Mouse (Mus musculus) myocyte (in vitro differentiated cells): ENCODE results near the gene Ufd1.

Source experiments
- E2F4 ChIP-seq: IDR thresholded peaks from one replicate; pipeline ENCODE4 v1.6.1; 2011; ENCODE audit warnings: mild to moderate bottlenecking, control low read depth, moderate library complexity; ENCODE audit not compliant: insufficient read depth
- POLR2A ChIP-seq: IDR thresholded peaks from one replicate; pipeline ENCODE4 v1.6.1; 2011; ENCODE audit warnings: low read depth, mild to moderate bottlenecking, control low read depth, moderate library complexity; ENCODE audit not compliant: insufficient read length
- SRF ChIP-seq: IDR thresholded peaks from one replicate; pipeline ENCODE4 v1.6.1; 2011; ENCODE audit warnings: low read depth; ENCODE audit not compliant: control insufficient read depth, insufficient read length
- TCF12 ChIP-seq: IDR thresholded peaks from one replicate; pipeline ENCODE4 v1.6.1; 2011; ENCODE audit warnings: mild to moderate bottlenecking, control low read depth; ENCODE audit not compliant: poor library complexity, insufficient read depth, severe bottlenecking
- USF1 ChIP-seq: IDR thresholded peaks from one replicate; pipeline ENCODE4 v1.6.1; 2011; ENCODE audit warnings: low read depth, mild to moderate bottlenecking, control low read depth, moderate library complexity

DNA sequence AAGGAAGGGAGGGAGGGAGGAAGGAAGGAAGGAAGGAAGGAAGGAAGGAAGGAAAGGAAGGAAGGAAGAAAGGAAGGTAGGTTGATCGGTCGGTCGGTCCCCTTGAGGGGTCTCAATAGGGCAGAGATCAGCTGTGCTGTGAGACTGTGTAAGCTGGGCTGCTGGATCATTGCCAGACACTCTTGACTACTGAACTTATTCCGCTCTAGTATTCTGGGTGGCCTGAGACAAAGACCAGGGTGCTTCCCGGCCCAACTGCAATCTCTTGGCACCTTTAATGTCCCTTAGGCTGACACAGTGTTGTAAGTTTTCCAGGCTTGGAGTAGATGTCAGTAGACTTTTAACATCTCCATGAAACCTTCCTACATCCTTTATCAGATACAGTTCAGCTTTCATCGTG lies 17.5 kb downstream of the Ufd1 start:
- TF ChIP-seq E2F4 (no peak), POLR2A (no peak), TCF12 (no peak), USF1 (no peak), SRF (no peak)
